Mouse (Mus musculus): ENCODE data around the gene Bach2.

Bach2 gene

GRCm38 (mm10) chr4:32430136-32430535 is 191.5 kb downstream of the Bach2 start:
- no peak for DNase-seq (ENCODE audit: low spot score)

- DNase-seq (ENCODE audit: low spot score): no peak
Measured at GRCm38 (mm10) chr4:32430981-32431380, 192.4 kb downstream of the Bach2 start.

GRCm38 (mm10) chr4:32432271-32432781 is 193.7 kb downstream of the Bach2 start:
- no peak for DNase-seq (ENCODE audit: low spot score)

GRCm38 (mm10) chr4:32432945-32433344 is 194.3 kb downstream of the Bach2 start:
- DNase-seq (ENCODE audit: low spot score): no peak

- no peak for DNase-seq (ENCODE audit: low spot score)
Measured at GRCm38 (mm10) chr4:32434612-32435011, 196.0 kb downstream of the Bach2 start.

GRCm38 (mm10) chr4:32439974-32440739 is 201.6 kb downstream of the Bach2 start:
- no peak for DNase-seq (ENCODE audit: low spot score)

- DNase-seq (ENCODE audit: low spot score): no peak
Measured at GRCm38 (mm10) chr4:32440740-32441072, 202.1 kb downstream of the Bach2 start.

- no peak for DNase-seq (ENCODE audit: low spot score)
Measured at GRCm38 (mm10) chr4:32444671-32445196, 206.1 kb downstream of the Bach2 start.

GRCm38 (mm10) chr4:32447850-32448249 is 209.2 kb downstream of the Bach2 start:
- DNase-seq (ENCODE audit: low spot score): no peak

GRCm38 (mm10) chr4:32461986-32462385 is 223.4 kb downstream of the Bach2 start:
- DNase-seq (ENCODE audit: low spot score): no peak

- DNase-seq (ENCODE audit: low spot score): no peak
Measured at GRCm38 (mm10) chr4:32463065-32463464, 224.5 kb downstream of the Bach2 start.

- DNase-seq (ENCODE audit: low spot score): no peak
Measured at GRCm38 (mm10) chr4:32464540-32464939, 225.9 kb downstream of the Bach2 start.

GRCm38 (mm10) chr4:32466031-32466430 is 227.4 kb downstream of the Bach2 start:
- no peak for DNase-seq (ENCODE audit: low spot score)

- no peak for DNase-seq (ENCODE audit: low spot score)
Measured at GRCm38 (mm10) chr4:32477977-32478660, 239.5 kb downstream of the Bach2 start.

GRCm38 (mm10) chr4:32479231-32479630 is 240.6 kb downstream of the Bach2 start:
- no peak for DNase-seq (ENCODE audit: low spot score)

GRCm38 (mm10) chr4:32479801-32480700 is 241.4 kb downstream of the Bach2 start:
- DNase-seq (ENCODE audit: low spot score): no peak

GRCm38 (mm10) chr4:32481366-32482055 is 242.9 kb downstream of the Bach2 start:
- no peak for DNase-seq (ENCODE audit: low spot score)

GRCm38 (mm10) chr4:32482138-32482537 is 243.5 kb downstream of the Bach2 start:
- DNase-seq (ENCODE audit: low spot score): no peak

GRCm38 (mm10) chr4:32482936-32483335 is 244.3 kb downstream of the Bach2 start:
- DNase-seq (ENCODE audit: low spot score): no peak

GRCm38 (mm10) chr4:32485848-32486247 is 247.2 kb downstream of the Bach2 start:
- no peak for DNase-seq (ENCODE audit: low spot score)

GRCm38 (mm10) chr4:32486654-32487398 is 248.2 kb downstream of the Bach2 start:
- no peak for DNase-seq (ENCODE audit: low spot score)
